Mouse (Mus musculus) cortical plate, adult 2 months (tissue): ENCODE measurements around the gene Rad23a. TPM values are rescaled to one million over a fixed set of nuclear protein-coding genes. Genes with fewer than 3 reads are reported as not detected.
A peak's percentile ranks its signal among the peaks of the same experiment; 100 is the strongest.

Experiments
- H3K27ac ChIP-seq: fragments of 200-500 bp; 2 replicates; pipeline ENCODE4 v1.5.1; 2012; ENCODE audit warnings: low read length, control low read depth, inconsistent platforms; ENCODE audit not compliant: insufficient read depth
- H3K4me1 ChIP-seq: fragments of 200-500 bp; 2 replicates; pipeline ENCODE4 v1.6.1; 2011; ENCODE audit warnings: low read length; ENCODE audit not compliant: control insufficient read depth, insufficient read depth
- H3K4me3 ChIP-seq: fragments of 200-500 bp; 2 replicates; pipeline ENCODE4 v1.5.1; 2011; ENCODE audit warnings: mild to moderate bottlenecking, low read length, control low read depth; ENCODE audit not compliant: insufficient read depth
- CTCF ChIP-seq: fragments of 200-500 bp; IDR thresholded peaks from 2 replicates; pipeline ENCODE4 v1.5.1; 2011; ENCODE audit warnings: mild to moderate bottlenecking, control low read depth, low read length; ENCODE audit not compliant: insufficient read depth; ENCODE audit errors: extremely low read depth
- POLR2A ChIP-seq: fragments of 200-500 bp; IDR thresholded peaks from 2 replicates; pipeline ENCODE4 v1.6.1; 2011; ENCODE audit warnings: mild to moderate bottlenecking, low read length, control low read depth; ENCODE audit not compliant: insufficient read depth; ENCODE audit errors: extremely low read depth
- polyA plus RNA-seq: library from polyadenylated mRNA; depleted of rRNA; stranded (reverse); fragments of >200 nt; gene quantifications from 2 replicates; pipeline ENCODE4 v1.2.3, GENCODE M21; 2012

Rad23a gene
- polyA plus RNA-seq, 1 experiment: 84.7 TPM

DNA sequence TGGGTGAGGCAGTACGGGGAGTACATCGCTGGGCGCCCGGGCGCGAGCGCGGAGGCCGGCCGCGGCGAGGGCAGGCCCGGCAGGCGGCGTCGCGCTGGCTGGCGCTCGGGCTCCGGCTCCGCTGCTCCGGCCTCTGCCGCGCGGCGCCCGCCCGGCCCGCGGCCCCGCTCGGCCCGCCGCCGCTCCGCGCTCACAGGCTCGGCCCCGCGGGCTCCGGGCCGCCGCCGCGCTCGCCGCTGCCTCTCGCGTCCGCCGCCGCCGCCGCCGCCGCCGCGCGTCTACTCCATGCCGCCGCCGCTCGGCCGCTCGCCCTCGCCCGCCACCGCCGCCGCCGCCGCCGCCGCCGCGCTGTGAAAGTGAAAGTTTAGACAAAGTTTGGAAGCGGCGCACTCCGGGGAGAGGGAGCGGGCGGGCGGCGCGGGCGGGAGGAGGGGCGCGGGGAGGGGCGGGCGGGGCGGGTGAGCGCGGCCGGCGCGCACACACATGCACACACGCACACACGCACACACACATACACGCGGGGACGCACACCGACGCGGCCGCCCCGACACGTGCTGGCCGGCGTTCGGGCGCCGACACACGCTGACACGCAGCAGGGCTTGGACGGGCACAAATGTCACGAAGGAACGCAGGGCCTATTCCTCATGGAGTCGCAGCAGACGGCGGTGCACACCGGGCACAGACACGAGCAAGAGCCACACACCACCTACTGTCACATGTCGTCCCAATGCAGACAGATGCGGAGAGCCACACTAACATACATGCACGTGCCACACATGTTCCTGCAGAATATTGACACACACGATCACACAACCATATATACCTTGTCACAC lies 40.2 kb downstream of the Rad23a start, which contains the start of gene Nfix:
TSS of gene Nfix (minus strand) at position 346 of the 833 bp plus-strand sequence.
- H3K4me3 ChIP-seq: peak within 1 kb of the TSS; percentile 41
- TF ChIP-seq POLR2A (no peak), CTCF (no peak)
- peaks cover 9% of the 10 kb centered on the region for H3K4me1 ChIP-seq
- H3K27ac ChIP-seq: peak within 1 kb of the TSS; percentile 93

GRCm38 (mm10) chr8:84799136-84799931 lies 41.1 kb downstream of the Rad23a start:
- peak overlapping the region; percentile 93 for H3K27ac ChIP-seq
- peaks cover 15% of the 10 kb centered on the region for H3K4me1 ChIP-seq
- H3K4me3 ChIP-seq: peak overlapping the region; percentile 41
- no peak for TF ChIP-seq POLR2A

DNA sequence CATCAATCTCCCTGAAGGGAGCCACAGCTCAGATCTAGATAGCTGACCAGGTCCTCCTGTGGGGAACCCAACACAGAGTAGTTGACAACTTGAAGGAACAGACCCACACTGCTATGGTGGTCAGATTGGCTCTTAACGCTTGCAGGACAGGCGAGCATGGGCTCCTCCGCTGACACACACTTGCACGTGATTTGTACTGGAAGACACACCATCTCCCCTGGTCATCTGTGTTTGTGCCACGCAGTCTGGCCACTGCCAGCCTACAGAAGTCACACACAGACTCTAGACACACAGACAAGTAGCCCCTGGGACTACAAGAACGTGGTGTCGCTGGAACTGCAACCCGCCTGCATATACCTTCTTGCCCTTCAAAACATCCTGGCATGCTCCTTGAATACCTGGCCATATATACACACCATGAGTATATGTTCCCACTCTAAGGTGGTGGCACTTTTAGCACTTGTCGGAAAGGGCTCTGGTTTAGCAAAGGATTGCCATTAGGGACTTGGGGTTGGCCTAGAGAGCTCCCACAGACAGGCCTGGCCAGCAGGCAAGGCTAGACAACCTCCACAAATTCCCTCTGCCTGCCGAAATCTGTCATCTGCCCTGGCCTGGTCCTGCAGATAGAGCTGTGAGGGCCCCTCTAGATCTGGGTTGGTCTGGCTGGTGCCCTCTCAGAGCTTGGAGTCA lies 41.9 kb downstream of the Rad23a start:
- Histone ChIP-seq H3K27ac (peak overlapping the region; percentile 93), H3K4me1 (peaks cover 15% of the 10 kb centered on the region), H3K4me3 (peak overlapping the region; percentile 41)
- TF ChIP-seq CTCF (no peak), POLR2A (no peak)

- TF ChIP-seq POLR2A (no peak), CTCF (no peak)
- Histone ChIP-seq H3K27ac (peak overlapping the region; percentile 93; the same call in 1 of the 2 replicates), H3K4me3 (peak overlapping the region; percentile 41; the same call in 1 of the 2 replicates), H3K4me1 (peaks cover 20% of the 10 kb centered on the region)
These were observed 42.5 kb downstream of the Rad23a start for GRCm38 (mm10) chr8:84797971-84798370.

DNA sequence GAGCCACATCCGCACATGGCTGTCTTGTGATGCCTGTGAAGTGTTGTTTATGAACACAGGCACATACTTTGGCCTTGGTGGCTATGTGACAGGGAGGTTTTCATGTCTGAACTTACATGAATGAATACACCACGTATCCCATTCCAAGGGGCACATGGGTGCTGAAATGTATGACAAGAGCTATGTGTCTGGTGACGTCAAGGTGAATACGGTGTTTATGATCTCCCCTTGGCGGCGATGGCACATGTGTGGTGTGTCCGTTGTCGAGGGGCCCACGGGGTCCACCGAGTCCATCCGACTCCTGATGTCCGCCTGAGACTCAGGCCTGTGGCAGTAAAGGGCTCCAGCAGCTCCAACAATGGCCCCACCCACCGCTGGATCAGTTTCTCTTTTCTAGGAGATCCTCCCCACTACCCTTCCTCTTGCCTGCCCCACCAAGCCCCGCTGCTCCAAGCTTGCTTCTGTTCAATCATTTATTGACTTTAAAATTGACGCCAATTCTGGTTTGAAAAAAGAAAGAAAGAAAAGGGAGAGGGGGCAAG lies 43.1 kb downstream of the Rad23a start:
- H3K4me3 ChIP-seq: no peak overlapping the region; the same call in 1 of the 2 replicates
- no peak for TF ChIP-seq POLR2A
- no peak for TF ChIP-seq CTCF
- peak overlapping the region; percentile 93; the same call in 1 of the 2 replicates for H3K27ac ChIP-seq
- peaks cover 22% of the 10 kb centered on the region for H3K4me1 ChIP-seq

GRCm38 (mm10) chr8:84794486-84794885 lies 46.0 kb downstream of the Rad23a start:
- Histone ChIP-seq H3K4me3 (no peak overlapping the region), H3K4me1 (peaks cover 19% of the 10 kb centered on the region), H3K27ac (peak overlapping the region; percentile 95)
- TF ChIP-seq POLR2A: no peak
- no peak for TF ChIP-seq CTCF

GRCm38 (mm10) chr8:84793791-84794485 lies 46.5 kb downstream of the Rad23a start:
- Histone ChIP-seq H3K27ac (peak overlapping the region; percentile 95), H3K4me1 (peaks cover 23% of the 10 kb centered on the region), H3K4me3 (0 out of 2 replicates have a peak overlapping the region, but pooled peaks have one; percentile 3)
- TF ChIP-seq CTCF: no peak
- peak; percentile 36; the same call in 1 of the 2 replicates for TF ChIP-seq POLR2A

DNA sequence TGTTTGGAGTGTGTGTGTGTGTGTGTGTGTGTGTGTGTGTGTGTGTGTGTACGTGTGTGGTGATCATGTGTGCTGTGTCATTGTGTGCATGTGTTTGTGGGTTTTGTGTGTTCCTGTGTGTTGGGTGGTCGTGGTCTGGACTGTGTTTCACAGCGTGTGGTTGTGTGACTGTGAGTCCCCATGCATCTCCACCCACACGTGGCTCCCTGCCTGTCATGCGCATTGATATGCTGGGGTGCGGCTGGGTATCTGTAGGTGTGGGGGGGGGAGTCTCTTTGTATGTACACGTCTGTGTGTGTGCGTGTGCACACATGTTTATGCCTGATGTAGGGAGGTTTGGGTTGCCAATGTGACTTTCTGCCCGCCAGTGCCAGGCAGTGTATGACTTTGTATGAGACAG lies 47.3 kb downstream of the Rad23a start:
- TF ChIP-seq POLR2A (no peak), CTCF (no peak)
- Histone ChIP-seq H3K4me3 (0 out of 2 replicates have a peak overlapping the region, but pooled peaks have one; percentile 3), H3K4me1 (peaks cover 26% of the 10 kb centered on the region), H3K27ac (peak overlapping the region; percentile 93)
